Mouse (Mus musculus) embryonic facial prominence, embryonic 15.5 days (tissue): ENCODE measurements around the gene Secisbp2. TPM values are rescaled to one million over a fixed set of nuclear protein-coding genes. Genes with fewer than 3 reads are reported as not detected.
A peak's percentile ranks its signal among the peaks of the same experiment; 100 is the strongest.
"Not testable (repeated sequence)": the region's sequence is repeated elsewhere in the genome, so short reads cannot be mapped to it uniquely, and the experiment has no call there.

Source experiments
- ATAC-seq: fragments of 200-750 bp; cut with Nextera tagmentation; 2 replicates; pipeline ENCODE4 v1.8.0; 2017; ENCODE audit warnings: low read depth, moderate TSS enrichment; ENCODE audit not compliant: insufficient number of reproducible peaks, low FRiP score, low TSS enrichment
- H3K27ac ChIP-seq: fragments of 300-500 bp; sonication (generic); replicated peaks from 2 replicates; pipeline ENCODE4 v1.5.1; 2015; ENCODE audit warnings: mild to moderate bottlenecking, inconsistent platforms
- H3K27me3 ChIP-seq: fragments of 300-500 bp; sonication (generic); 2 replicates; pipeline ENCODE4 v1.6.1; 2015; ENCODE audit warnings: inconsistent platforms
- H3K36me3 ChIP-seq: fragments of 300-500 bp; sonication (generic); 2 replicates; pipeline ENCODE4 v1.6.1; 2015; ENCODE audit warnings: mild to moderate bottlenecking, inconsistent platforms
- H3K4me1 ChIP-seq: fragments of 300-500 bp; sonication (generic); 2 replicates; pipeline ENCODE4 v1.6.1; 2015; ENCODE audit warnings: inconsistent platforms
- H3K4me2 ChIP-seq: fragments of 300-500 bp; sonication (generic); replicated peaks from 2 replicates; pipeline ENCODE4 v1.6.1; 2015; ENCODE audit warnings: mild to moderate bottlenecking, inconsistent platforms
- H3K4me3 ChIP-seq: fragments of 300-500 bp; sonication (generic); replicated peaks from 2 replicates; pipeline ENCODE4 v1.5.1; 2015; ENCODE audit warnings: mild to moderate bottlenecking, inconsistent platforms
- H3K9ac ChIP-seq: fragments of 300-500 bp; sonication (generic); 2 replicates; pipeline ENCODE4 v1.6.1; 2015; ENCODE audit warnings: inconsistent platforms
- H3K9me3 ChIP-seq: fragments of 300-500 bp; sonication (generic); replicated peaks from 2 replicates; pipeline ENCODE4 v1.6.1; 2016; ENCODE audit warnings: inconsistent platforms
- WGBS: fragments of 180-500 bp; shearing (Covaris S2); methylation state at CpG from one replicate; pipeline ENCODE4 v1.1.7; 2015; 5-methylcytosine and 5-hydroxymethylcytosine counted together
- polyA plus RNA-seq: library from polyadenylated mRNA; unstranded; fragments of >200 nt; fragmentation: Nextera tagmentation; extraction: Ambion mirVana; gene quantifications from 2 replicates; pipeline ENCODE4 v1.2.1, GENCODE M21; 2015

Secisbp2 gene
- polyA plus RNA-seq, 1 experiment from 2014 or later = 31.6 TPM

DNA sequence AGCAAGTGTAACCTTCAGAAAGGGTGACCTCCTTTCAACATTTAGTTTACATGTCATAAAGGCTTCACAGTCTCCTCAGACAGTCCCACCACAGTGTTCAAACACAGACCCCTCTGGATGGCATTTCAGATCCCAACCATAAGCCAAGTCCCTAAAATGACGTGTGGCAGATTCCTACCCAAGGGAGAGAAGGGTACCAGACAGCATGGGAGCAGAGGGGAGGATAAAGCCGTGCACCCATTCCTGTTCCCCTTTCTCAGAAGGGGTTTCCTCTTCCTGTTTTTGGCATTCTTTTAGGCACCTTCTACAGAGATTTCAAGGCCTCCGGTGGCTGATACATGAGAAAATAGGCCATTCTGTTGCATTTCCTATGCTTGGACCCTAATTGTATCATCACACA is 6.6 kb downstream of the Secisbp2 start:
- WGBS = 88% methylated on average over 3 of the region's 3 CpGs

DNA sequence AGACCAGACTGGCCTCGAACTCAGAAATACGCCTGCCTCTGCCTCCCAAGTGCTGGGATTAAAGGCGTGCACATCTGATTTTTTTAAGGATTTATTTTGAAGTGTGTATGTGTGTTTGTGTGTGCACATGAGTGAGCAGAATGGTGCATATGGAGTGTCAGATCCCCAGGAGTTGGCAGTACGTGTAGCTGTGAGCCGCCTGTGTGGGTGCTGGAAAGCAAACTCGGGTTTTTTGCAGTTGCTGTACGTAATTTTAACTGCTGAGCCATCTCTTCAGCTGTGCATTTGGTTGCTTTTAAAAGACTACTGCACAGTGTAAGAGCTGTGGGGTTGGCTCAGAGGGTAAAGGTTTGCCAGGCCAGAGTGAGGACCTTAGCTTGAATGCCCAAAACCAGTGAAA is 8.1 kb downstream of the Secisbp2 start:
- H3K9me3 ChIP-seq = no peaks in the 10 kb centered on the region
- no peak overlapping the region for H3K4me2 ChIP-seq
- H3K4me1 ChIP-seq = no peaks in the 10 kb centered on the region
- no peak overlapping the region for H3K9ac ChIP-seq
- no peak overlapping the region for H3K27ac ChIP-seq
- H3K27me3 ChIP-seq = no peaks in the 10 kb centered on the region
- no peak overlapping the region for H3K4me3 ChIP-seq
- ATAC-seq = no peak
- 94% methylated on average over 7 of the region's 7 CpGs for WGBS
- H3K36me3 ChIP-seq = peaks cover 87% of the 10 kb centered on the region

More for the DNA sequence above, 6.6 kb downstream of the Secisbp2 start:
- peaks cover 92% of the 10 kb centered on the region for H3K36me3 ChIP-seq
- no peaks in the 10 kb centered on the region for H3K4me1 ChIP-seq
- ATAC-seq = no peak
- no peaks in the 10 kb centered on the region for H3K27me3 ChIP-seq
- no peak overlapping the region for H3K4me3 ChIP-seq
- H3K9ac ChIP-seq = no peak overlapping the region
- H3K4me2 ChIP-seq = no peak overlapping the region
- H3K9me3 ChIP-seq = no peaks in the 10 kb centered on the region
- H3K27ac ChIP-seq = no peak overlapping the region

DNA sequence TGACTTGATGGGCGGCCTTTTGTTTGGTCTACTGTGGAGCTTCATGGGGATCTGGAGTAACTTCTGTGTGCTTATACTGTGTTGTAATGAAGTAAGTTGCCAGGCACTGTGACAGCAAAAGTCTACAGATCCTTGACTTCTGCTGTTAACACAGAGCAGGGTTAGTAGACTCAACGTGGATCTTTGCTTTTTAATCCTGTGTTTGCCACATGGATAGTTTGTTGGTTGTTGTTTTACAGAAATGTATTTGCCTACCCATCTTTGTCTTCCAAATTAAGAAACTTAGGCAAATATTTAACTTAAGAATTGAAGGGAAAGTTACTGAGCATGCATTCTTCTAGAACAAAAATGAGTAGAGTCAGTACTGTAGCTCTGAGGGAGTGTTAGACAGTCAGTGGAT is 12.1 kb downstream of the Secisbp2 start:
- Histone ChIP-seq H3K27me3 (no peaks in the 10 kb centered on the region), H3K9ac (no peak overlapping the region), H3K27ac (no peak overlapping the region), H3K36me3 (peaks cover 86% of the 10 kb centered on the region), H3K9me3 (no peaks in the 10 kb centered on the region), H3K4me1 (no peaks in the 10 kb centered on the region), H3K4me2 (no peak overlapping the region), H3K4me3 (no peak overlapping the region)
- 96% methylated on average over 2 of the region's 2 CpGs for WGBS
- no peak for ATAC-seq

DNA sequence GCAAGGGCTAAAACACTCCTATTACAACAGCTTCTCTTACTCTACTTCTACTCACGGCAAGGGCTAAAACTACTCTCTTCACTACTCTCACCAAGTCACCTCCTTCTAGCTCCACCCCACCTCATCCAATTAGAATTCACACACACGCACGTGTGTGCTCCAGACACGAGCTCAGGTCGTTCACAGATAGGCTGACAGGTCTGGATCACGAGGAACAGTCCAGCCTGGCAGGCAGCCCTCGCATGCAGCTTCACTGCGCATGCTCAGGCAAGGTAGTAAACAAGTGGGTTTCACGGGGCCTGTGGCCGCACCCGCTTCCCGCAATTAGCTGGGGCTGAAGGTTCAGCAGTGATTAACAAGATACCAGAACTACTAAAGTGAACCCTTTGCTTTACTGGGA is 16.7 kb downstream of the Secisbp2 start:
- not testable (repeated sequence) for H3K4me2 ChIP-seq, H3K27me3 ChIP-seq, H3K4me3 ChIP-seq, ATAC-seq, H3K27ac ChIP-seq, H3K4me1 ChIP-seq, H3K9ac ChIP-seq, H3K9me3 ChIP-seq
- H3K36me3 ChIP-seq = peaks cover 76% of the 10 kb centered on the region
- 86% methylated on average over 12 of the region's 12 CpGs for WGBS

DNA sequence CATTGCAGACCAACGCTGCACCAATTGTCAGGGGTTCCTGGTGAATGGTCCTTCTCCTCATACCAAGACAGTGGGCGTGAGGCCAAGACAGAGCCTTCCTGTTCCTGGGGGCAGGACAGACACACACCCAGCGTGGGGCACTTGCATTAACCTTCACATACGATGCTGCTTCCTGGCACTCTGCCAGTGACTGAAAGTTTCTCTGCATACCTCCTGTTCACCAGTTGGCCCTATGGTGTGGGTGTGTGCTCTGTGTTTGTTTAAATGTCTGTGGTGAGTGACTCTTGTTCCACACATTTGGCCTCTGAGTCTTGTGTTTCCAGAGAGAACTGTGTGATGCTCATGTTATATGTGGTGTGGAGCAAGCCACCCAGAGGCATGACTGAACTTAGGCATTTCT is 25.1 kb downstream of the Secisbp2 start:
- no peak overlapping the region for H3K27ac ChIP-seq
- H3K4me1 ChIP-seq = no peaks in the 10 kb centered on the region
- no peaks in the 10 kb centered on the region for H3K9me3 ChIP-seq
- no peak overlapping the region for H3K9ac ChIP-seq
- peaks cover 89% of the 10 kb centered on the region for H3K36me3 ChIP-seq
- 0 out of 2 replicates have a peak, but pooled peaks have one; percentile 40 for ATAC-seq
- H3K4me3 ChIP-seq = no peak overlapping the region
- H3K4me2 ChIP-seq = no peak overlapping the region
- WGBS = 59% methylated on average over 4 of the region's 4 CpGs
- no peaks in the 10 kb centered on the region for H3K27me3 ChIP-seq

DNA sequence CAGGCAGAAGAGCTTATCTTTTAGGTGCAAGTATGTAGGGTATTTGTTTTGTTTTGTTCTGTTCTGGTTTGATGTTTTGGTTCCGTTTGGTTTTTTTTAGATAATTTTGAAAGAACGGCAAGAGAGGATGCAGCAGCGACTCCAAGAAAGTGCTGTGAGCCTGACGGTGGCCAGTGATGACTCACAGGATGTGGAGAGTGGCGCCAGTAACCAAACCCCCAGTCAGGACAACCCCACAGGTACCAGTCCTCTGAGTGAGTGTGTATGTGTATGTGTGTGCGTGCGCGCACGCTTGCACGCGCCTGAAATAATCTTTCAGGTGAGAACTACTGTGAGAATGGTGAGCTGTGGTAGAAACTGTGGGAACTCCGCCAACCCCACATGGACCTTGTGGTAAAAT is 25.5 kb downstream of the Secisbp2 start:
- ATAC-seq = no peak
- Histone ChIP-seq H3K27me3 (no peaks in the 10 kb centered on the region), H3K4me3 (no peak overlapping the region), H3K9me3 (no peaks in the 10 kb centered on the region), H3K27ac (no peak overlapping the region), H3K36me3 (peaks cover 89% of the 10 kb centered on the region), H3K4me2 (no peak overlapping the region), H3K9ac (no peak overlapping the region), H3K4me1 (no peaks in the 10 kb centered on the region)
- 91% methylated on average over 12 of the region's 12 CpGs for WGBS

DNA sequence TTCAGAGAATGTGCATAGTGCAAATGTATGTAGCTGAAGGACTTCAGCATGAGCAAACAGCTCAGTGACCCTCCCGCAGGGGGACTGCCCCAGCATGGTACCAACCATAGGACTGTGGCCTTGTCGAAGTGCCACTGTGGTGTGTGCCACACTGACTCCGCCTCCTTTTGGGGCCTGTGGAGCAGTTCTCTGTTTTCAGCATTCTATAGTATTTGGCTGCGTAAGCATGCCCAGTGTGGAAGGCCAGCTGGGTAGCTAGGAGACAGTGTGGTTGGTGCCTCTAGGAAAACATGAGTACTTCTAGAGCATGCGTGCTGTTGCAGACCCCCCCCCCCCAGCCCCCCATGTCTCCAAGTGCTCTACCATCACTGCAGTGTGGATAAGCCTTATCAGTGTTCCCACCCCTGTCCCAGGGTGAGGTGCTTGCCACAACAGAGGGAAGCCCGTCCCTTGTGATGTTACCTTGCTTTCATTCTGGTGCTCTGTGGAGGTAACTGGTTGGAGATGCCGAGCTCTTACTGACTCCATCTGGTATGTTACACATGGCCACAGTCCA is 26.2 kb downstream of the Secisbp2 start:
- no peak overlapping the region for H3K27ac ChIP-seq
- H3K9ac ChIP-seq = no peak overlapping the region
- no peaks in the 10 kb centered on the region for H3K27me3 ChIP-seq
- no peak overlapping the region for H3K4me2 ChIP-seq
- ATAC-seq = no peak
- no peaks in the 10 kb centered on the region for H3K9me3 ChIP-seq
- no peak overlapping the region for H3K4me3 ChIP-seq
- 88% methylated on average over 7 of the region's 7 CpGs for WGBS
- H3K36me3 ChIP-seq = peaks cover 95% of the 10 kb centered on the region
- H3K4me1 ChIP-seq = no peaks in the 10 kb centered on the region

DNA sequence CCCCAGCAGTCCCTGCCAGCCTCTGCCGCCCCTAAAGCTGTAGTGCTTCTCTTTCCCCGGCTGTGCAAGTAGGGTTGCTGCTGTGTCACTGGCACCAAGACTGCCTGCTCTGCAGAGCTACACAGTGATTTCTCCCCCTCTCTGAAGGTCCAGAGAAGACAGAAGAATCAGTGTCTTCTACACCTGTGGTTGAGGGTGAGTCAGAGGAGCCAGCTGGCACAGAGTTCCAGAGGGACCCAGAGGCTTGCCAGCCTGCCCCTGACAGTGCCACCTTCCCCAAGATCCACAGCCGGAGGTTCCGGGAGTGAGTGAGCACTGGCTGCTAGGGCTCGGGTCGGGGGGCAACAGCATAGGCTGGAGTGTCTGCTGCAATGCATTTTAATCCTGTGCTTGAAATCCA is 27.2 kb downstream of the Secisbp2 start:
- peaks cover 97% of the 10 kb centered on the region for H3K36me3 ChIP-seq
- H3K4me1 ChIP-seq = no peaks in the 10 kb centered on the region
- H3K9me3 ChIP-seq = no peaks in the 10 kb centered on the region
- H3K4me2 ChIP-seq = no peak overlapping the region
- H3K27me3 ChIP-seq = no peaks in the 10 kb centered on the region
- no peak overlapping the region for H3K9ac ChIP-seq
- ATAC-seq = no peak
- no peak overlapping the region for H3K4me3 ChIP-seq
- H3K27ac ChIP-seq = no peak overlapping the region
- WGBS = 88% methylated on average over 6 of the region's 6 CpGs

DNA sequence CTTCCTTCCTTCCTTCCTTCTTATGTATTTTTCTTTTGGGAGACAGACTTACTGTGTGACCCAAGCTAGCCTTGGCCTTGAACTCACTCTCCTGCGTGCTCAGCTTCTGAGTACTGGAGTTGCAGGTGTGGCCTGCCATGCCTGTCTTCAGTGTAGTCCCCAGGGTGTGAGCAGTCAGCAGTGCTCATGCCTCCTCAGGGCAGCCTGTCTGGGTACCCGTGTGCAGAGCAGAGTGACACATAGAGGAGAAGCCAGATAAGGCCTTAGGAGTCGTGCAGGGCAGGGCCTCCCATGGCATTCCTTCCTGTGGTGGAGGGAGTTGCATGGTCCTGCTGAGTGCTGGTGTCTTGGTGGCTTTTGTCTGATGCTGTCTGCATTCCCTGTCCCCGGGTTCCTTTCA is 27.8 kb downstream of the Secisbp2 start:
- 70% methylated on average over 4 of the region's 4 CpGs for WGBS
- no peaks in the 10 kb centered on the region for H3K4me1 ChIP-seq
- H3K9ac ChIP-seq = no peak overlapping the region
- no peaks in the 10 kb centered on the region for H3K27me3 ChIP-seq
- no peak overlapping the region for H3K27ac ChIP-seq
- no peak for ATAC-seq
- H3K9me3 ChIP-seq = no peaks in the 10 kb centered on the region
- H3K4me3 ChIP-seq = no peak overlapping the region
- H3K4me2 ChIP-seq = no peak overlapping the region
- peaks cover 96% of the 10 kb centered on the region for H3K36me3 ChIP-seq

DNA sequence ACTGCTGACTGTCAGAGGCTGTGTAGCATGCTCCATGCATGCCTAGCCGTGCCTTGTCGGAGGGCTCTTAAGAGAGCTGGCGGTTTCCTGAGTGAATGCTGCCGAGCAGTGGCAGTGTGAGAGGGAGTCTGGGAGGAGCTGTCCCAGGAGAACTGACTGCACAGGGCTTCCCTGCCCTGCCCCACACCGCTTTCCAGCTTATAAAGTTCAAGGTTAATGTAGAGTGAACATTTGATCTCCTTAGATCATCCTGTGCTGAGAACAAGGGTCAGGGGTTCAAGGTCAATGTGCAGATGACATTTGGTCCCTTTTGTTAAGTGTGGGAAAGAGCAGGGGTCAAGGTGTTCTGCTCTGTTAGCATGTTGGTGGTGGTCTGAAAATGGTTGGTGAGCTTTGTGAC is 29.6 kb downstream of the Secisbp2 start:
- H3K4me3 ChIP-seq = no peak overlapping the region
- no peak overlapping the region for H3K27ac ChIP-seq
- no peaks in the 10 kb centered on the region for H3K4me1 ChIP-seq
- H3K27me3 ChIP-seq = no peaks in the 10 kb centered on the region
- H3K36me3 ChIP-seq = peaks cover 96% of the 10 kb centered on the region
- no peaks in the 10 kb centered on the region for H3K9me3 ChIP-seq
- H3K4me2 ChIP-seq = no peak overlapping the region
- no peak for ATAC-seq
- H3K9ac ChIP-seq = no peak overlapping the region
- WGBS = 75% methylated on average over 5 of the region's 5 CpGs

DNA sequence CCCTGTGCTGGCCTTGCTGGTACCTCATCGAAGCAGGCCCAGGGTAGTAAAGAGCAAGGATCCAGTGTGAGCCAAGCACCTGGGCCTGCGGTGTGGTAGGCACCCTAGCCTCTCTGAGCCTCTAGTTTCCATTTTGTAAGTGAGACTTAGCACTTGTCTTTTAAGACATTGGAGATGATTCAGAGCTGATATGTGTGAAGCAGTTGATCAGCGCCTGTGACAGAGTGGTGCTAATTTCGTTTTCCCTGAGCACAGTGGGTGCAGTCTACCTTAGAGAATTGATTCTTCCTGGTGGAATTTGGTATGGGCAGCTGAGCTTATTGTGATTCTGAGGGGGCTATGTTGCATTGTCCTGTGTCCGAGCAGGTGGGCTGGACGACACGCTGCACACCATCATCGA is 30.1 kb downstream of the Secisbp2 start:
- H3K27ac ChIP-seq = no peak overlapping the region
- no peak overlapping the region for H3K9ac ChIP-seq
- H3K4me1 ChIP-seq = no peaks in the 10 kb centered on the region
- no peak overlapping the region for H3K4me3 ChIP-seq
- WGBS = 93% methylated on average over 8 of the region's 8 CpGs
- no peak for ATAC-seq
- no peaks in the 10 kb centered on the region for H3K9me3 ChIP-seq
- H3K27me3 ChIP-seq = no peaks in the 10 kb centered on the region
- H3K4me2 ChIP-seq = no peak overlapping the region
- H3K36me3 ChIP-seq = peaks cover 96% of the 10 kb centered on the region

DNA sequence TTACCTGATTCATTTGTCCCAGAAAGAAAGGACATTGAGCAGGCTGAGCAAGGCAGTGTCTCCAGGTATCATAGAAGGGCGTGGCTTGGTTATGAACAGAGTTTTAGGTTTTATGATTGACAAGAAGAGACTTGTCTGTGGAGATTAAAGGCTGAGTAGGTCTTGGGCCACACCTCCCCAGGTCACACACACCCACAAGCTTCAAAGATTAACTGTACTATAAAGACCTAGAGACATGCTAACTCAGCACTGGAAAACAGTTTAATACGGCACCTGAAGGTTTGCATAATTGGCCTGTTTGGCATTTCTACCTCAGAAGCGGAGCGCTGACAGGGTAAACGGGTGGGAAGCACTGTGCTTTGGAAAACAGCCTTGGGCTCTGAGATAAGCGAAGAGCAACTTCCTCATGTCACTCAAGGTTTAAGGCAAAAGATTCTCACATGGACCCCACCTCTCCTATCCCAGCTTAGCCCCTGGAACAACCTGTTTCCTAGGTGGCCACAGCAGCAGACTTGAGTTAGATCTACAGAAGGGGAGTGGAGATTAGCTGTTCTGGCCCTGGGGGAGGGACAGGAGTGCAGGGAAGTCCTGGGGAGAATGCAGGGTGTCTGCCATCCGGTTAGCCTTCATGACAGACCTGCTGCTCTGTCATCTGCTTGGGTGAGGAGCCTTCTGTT is 33.9 kb downstream of the Secisbp2 start:
- Histone ChIP-seq H3K36me3 (peaks cover 68% of the 10 kb centered on the region), H3K9ac (no peak overlapping the region), H3K4me1 (no peaks in the 10 kb centered on the region), H3K4me2 (no peak overlapping the region), H3K4me3 (no peak overlapping the region), H3K27me3 (no peaks in the 10 kb centered on the region), H3K9me3 (no peaks in the 10 kb centered on the region), H3K27ac (peak overlapping the region; percentile 81)
- WGBS = 79% methylated on average over 7 of the region's 7 CpGs
- ATAC-seq = no peak
